Mouse (Mus musculus) heart, embryonic 11.5 days (tissue): Measurements from ENCODE around the gene Crb1. TPM values are rescaled to one million over a fixed set of nuclear protein-coding genes. Genes with fewer than 3 reads are reported as not detected.

ENCODE experiments used
- ATAC-seq: fragments of 200-750 bp; cut with Nextera tagmentation; replicated peaks from 2 replicates; pipeline ENCODE4 v1.8.0; 2017; ENCODE audit warnings: moderate library complexity; ENCODE audit not compliant: insufficient number of reproducible peaks, low FRiP score, low TSS enrichment
- H3K27ac ChIP-seq: fragments of 300-500 bp; sonication (generic); 2 replicates; pipeline ENCODE4 v1.5.1; 2014; ENCODE audit warnings: mild to moderate bottlenecking, low read depth, low read length
- H3K27me3 ChIP-seq: fragments of 300-500 bp; sonication (generic); 2 replicates; pipeline ENCODE4 v1.6.1; 2014; ENCODE audit warnings: mild to moderate bottlenecking, low read length, mixed read lengths; ENCODE audit not compliant: control insufficient read depth, insufficient read depth
- H3K36me3 ChIP-seq: fragments of 300-500 bp; sonication (generic); 2 replicates; pipeline ENCODE4 v1.6.1; 2014; ENCODE audit warnings: mild to moderate bottlenecking, low read length, moderate library complexity, mixed read lengths; ENCODE audit not compliant: control insufficient read depth, insufficient read depth
- H3K4me1 ChIP-seq: fragments of 300-500 bp; sonication (generic); 2 replicates; pipeline ENCODE4 v1.6.1; 2014; ENCODE audit warnings: low read length; ENCODE audit not compliant: control insufficient read depth, insufficient read depth
- H3K4me2 ChIP-seq: fragments of 300-500 bp; sonication (generic); 2 replicates; pipeline ENCODE4 v1.6.1; 2014; ENCODE audit warnings: mild to moderate bottlenecking, moderate library complexity
- H3K4me3 ChIP-seq: fragments of 300-500 bp; sonication (generic); 2 replicates; pipeline ENCODE4 v1.5.1; 2014; ENCODE audit warnings: low read depth, low read length
- H3K9ac ChIP-seq: fragments of 300-500 bp; sonication (generic); 2 replicates; pipeline ENCODE4 v1.6.1; 2014; ENCODE audit warnings: mild to moderate bottlenecking, low read depth, low read length, moderate library complexity
- H3K9me3 ChIP-seq: fragments of 300-500 bp; sonication (generic); replicated peaks from 2 replicates; pipeline ENCODE4 v1.6.1; 2016; ENCODE audit warnings: low read length; ENCODE audit not compliant: control insufficient read depth
- WGBS: fragments of 180-500 bp; shearing (Covaris S2); extraction: QIAGEN DNeasy Blood & Tissue Kit; methylation state at CpG from one replicate; pipeline ENCODE4 v1.1.7; 2014; ENCODE audit not compliant: insufficient replicate concordance; 5-methylcytosine and 5-hydroxymethylcytosine counted together
- polyA plus RNA-seq: library from polyadenylated mRNA; unstranded; fragments of >200 nt; fragmentation: Nextera tagmentation; extraction: Ambion mirVana; gene quantifications from 2 replicates; pipeline ENCODE4 v1.2.1, GENCODE M21; 2014

Gene Crb1
- polyA plus RNA-seq, 1 experiment from 2014 or later: 0.07 TPM

DNA sequence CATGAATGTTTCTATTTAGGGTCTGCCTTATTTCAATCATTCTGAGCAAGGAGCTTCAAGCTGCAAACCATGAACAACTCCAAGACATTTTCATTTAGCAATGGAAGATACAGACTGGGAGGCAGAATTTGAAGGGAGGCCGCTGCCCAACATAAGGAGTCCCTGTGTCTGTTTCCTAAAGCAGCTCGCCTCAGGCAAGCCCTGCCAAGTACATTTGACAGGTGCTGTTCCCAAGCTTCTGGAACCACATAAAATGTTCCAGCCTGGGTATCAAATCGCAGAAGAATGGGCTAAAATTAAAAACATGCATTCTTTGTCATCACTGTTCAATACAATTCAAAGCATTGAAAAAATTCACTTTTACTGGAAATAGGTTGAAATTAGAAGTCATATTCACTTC, 184.3 kb downstream of the Crb1 start:
- Histone ChIP-seq H3K36me3 (no peaks in the 10 kb centered on the region), H3K4me1 (peaks cover 8% of the 10 kb centered on the region; the same call in 1 of the 2 replicates), H3K27ac (no peak overlapping the region), H3K4me2 (no peak overlapping the region), H3K9me3 (no peaks in the 10 kb centered on the region), H3K4me3 (no peak overlapping the region), H3K27me3 (no peaks in the 10 kb centered on the region), H3K9ac (no peak overlapping the region)
- no peak for ATAC-seq
- 61% methylated on average over 3 of the region's 3 CpGs for WGBS

DNA sequence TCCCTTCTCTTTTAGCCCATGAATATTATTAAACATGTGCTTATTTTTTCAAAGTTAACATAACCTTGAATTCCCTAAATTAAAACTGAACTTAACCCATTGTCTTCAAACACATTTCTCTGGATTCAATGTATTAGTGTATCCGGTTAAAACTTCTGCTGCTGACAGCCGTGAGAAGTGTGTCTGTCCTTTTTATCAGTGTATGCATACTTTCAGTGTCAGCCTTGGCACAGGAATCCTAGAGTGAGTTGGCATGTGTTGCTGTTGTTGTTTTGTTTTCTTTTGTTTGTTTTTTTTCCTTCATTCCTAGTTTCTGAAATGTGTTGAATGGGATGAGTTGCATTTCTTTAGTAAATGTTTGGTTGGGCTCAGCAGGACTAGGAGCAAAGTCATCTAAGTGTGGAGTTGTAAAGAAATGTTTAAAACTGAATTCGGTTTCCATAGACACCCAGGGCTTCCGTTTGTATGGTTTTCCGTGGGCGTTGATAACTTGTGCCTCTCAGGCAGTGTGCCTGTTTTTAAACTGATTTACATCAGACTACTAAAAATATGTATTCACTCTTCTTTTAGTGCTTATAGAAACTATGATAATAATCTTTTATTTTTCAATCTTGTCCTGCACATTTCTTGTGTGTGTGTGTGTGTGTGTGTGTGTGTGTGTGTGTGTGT, 196.3 kb downstream of the Crb1 start:
- WGBS: 40% methylated on average over 6 of the region's 6 CpGs
- Histone ChIP-seq H3K4me3 (no peak overlapping the region), H3K4me1 (peaks cover 4% of the 10 kb centered on the region; the same call in 1 of the 2 replicates), H3K9me3 (no peaks in the 10 kb centered on the region), H3K4me2 (no peak overlapping the region), H3K27me3 (no peaks in the 10 kb centered on the region), H3K9ac (no peak overlapping the region), H3K27ac (no peak overlapping the region), H3K36me3 (no peaks in the 10 kb centered on the region)
- ATAC-seq: no peak

DNA sequence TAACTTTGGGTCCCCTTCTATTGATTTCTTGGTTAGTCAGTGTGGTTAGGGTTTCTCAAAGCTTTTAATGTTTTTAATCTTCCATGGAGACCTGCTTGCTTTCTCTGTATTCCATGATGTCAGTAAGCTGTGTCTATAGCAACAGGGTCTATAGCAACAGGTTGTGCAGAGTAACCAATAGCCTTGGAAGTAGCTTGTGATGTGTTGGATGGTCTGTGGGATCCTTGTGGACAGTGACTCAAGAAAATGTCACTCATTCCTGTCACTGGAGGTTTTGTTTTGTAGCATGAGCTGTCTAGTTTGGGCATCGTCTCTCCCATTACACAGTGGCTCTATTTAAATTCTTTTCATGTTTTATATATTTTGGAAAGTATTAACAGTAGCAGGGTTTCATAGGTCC, 197.2 kb downstream of the Crb1 start:
- WGBS: 85% methylated on average over 1 of the region's 1 CpGs
- no peak for ATAC-seq

DNA sequence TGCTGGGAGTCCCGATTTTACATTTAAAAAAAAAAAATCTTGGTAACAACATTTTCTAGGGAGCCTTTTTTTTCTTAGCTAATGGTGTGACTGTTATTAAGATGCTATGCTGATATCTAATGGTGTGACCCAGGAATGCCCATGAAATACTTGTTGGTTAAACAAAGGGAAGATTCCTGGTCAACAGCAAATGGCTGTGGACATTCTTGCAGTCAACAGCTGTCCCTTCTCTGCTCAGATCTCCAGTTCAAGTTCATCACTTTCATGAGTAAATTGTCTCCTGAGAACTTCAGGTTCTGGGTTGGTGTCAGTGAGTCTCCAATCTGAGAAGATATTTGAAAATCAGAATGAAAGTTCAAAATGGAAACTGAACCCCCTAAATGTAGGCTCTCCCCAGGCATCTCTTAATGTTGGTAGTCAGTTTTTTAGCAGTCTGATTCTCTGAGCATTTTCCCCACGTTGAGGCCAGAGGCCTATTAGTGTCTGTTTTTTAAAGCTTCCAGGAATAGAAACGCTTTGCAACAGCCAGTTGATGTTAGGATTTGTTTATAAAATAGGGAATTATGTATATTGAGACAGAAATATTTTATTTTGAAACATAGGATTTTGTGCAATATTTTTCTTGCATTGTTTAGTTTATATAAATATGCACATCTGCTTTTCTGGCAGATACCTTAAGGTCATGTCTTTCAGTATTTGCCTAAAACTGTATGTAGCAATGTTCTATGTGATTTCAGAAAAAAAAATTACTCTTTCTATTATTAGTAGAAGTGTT, 202.7 kb downstream of the Crb1 start:
- Histone ChIP-seq H3K27me3 (no peaks in the 10 kb centered on the region), H3K27ac (no peak overlapping the region), H3K9ac (no peak overlapping the region), H3K4me1 (no peaks in the 10 kb centered on the region), H3K4me3 (no peak overlapping the region), H3K4me2 (no peak overlapping the region), H3K9me3 (no peaks in the 10 kb centered on the region), H3K36me3 (no peaks in the 10 kb centered on the region)
- 74% methylated on average over 3 of the region's 3 CpGs for WGBS
- ATAC-seq: no peak

More for the DNA sequence above, 197.2 kb downstream of the Crb1 start:
- Histone ChIP-seq H3K27ac (no peak overlapping the region), H3K36me3 (no peaks in the 10 kb centered on the region), H3K4me2 (no peak overlapping the region), H3K9ac (no peak overlapping the region), H3K4me1 (peaks cover 4% of the 10 kb centered on the region; the same call in 1 of the 2 replicates), H3K4me3 (no peak overlapping the region), H3K27me3 (no peaks in the 10 kb centered on the region), H3K9me3 (no peaks in the 10 kb centered on the region)

DNA sequence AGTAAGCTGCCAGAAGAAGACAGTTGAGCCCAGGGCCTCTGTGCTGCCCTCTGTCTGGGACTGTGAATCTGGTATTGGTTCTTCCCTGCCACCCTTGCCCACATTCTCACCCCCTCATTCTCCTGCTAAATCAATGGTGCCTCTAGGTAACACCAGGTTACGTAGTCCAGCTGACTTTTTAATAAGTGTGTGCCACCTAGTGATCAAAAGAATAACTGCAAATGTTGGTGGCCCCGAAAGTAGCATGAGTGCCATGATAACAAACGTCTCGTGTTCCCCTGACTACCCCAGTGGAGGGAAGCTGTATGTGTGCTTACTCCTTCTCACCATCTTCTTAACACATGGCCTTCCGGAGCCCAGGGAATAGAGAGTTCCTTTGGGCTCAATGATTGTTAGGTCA, 214.1 kb downstream of the Crb1 start:
- Histone ChIP-seq H3K9me3 (no peaks in the 10 kb centered on the region), H3K27me3 (no peaks in the 10 kb centered on the region), H3K4me3 (no peak overlapping the region), H3K4me2 (no peak overlapping the region), H3K4me1 (no peaks in the 10 kb centered on the region), H3K9ac (no peak overlapping the region), H3K27ac (no peak overlapping the region), H3K36me3 (no peaks in the 10 kb centered on the region)
- 22% methylated on average over 5 of the region's 5 CpGs for WGBS
- ATAC-seq: no peak

DNA sequence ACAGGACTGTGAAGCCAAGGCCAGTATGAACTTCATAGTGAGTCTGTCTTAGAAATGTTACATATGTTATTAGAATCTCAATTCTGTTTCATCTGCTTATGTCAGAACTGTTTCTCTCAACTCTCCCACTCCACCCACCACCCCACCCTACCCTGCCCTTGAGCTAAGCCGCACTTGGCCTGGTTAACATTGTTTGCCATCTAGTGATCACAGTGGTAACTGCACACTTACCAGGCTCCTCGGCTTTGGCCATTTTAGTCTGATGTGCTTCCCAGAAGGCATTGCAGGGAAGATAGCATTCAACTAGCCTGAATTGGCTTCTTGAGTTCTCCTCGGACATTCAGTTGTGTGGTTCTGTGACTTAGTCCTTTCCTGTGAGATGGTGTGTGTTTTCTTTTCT, 215.3 kb downstream of the Crb1 start:
- H3K27ac ChIP-seq: no peak overlapping the region
- no peak; the same call in 1 of the 2 replicates for ATAC-seq
- H3K4me1 ChIP-seq: no peaks in the 10 kb centered on the region
- 49% methylated on average over 3 of the region's 3 CpGs for WGBS
- H3K4me2 ChIP-seq: no peak overlapping the region
- no peak overlapping the region for H3K4me3 ChIP-seq
- no peaks in the 10 kb centered on the region for H3K36me3 ChIP-seq
- no peaks in the 10 kb centered on the region for H3K9me3 ChIP-seq
- H3K27me3 ChIP-seq: no peaks in the 10 kb centered on the region
- no peak overlapping the region for H3K9ac ChIP-seq

DNA sequence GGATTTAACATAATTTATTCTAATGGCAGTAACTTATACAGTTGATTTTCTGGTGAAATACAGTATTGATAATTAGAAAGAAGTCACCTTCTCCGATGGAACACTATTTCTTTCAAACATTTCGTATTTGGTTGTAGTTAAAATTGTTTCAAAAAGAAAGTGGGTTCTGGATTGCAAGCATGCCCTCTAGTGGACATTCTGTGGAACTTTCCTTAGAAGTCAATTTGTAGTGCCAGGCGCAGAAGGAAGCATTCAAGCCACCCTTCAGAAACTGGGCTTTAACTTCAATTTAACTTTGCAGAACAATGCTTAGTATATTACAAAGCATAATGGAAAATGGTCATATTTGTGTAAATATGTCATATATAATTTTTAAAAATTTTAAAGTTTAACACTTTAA, 220.5 kb downstream of the Crb1 start:
- 27% methylated on average over 3 of the region's 3 CpGs for WGBS
- ATAC-seq: no peak

DNA sequence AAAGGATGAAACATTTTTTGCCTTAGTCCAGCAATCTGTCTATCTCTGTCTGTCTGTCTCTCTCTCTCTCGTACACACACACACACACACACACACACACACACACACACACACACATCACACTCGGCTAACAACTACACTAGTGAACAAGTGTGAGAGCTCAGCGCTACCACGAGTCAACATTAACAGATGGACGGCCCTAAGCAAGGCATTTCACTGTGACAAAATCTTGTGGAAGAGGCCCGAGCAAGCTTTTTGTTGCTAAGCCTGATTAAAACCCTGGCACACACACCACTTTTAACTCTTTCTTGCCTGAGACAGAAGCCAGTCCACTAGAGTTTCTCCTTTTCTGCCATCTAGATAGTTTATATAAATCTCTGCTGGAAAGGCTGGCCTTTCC, 223.4 kb downstream of the Crb1 start:
- no peak for ATAC-seq
- 55% methylated on average over 6 of the region's 6 CpGs for WGBS
- Histone ChIP-seq H3K9me3 (no peaks in the 10 kb centered on the region), H3K4me3 (no peak overlapping the region), H3K36me3 (no peaks in the 10 kb centered on the region), H3K4me1 (no peaks in the 10 kb centered on the region), H3K9ac (no peak overlapping the region), H3K27me3 (no peaks in the 10 kb centered on the region), H3K4me2 (no peak overlapping the region), H3K27ac (no peak overlapping the region)

More for the DNA sequence above, 220.5 kb downstream of the Crb1 start:
- H3K36me3 ChIP-seq: no peaks in the 10 kb centered on the region
- H3K27ac ChIP-seq: no peak overlapping the region
- no peaks in the 10 kb centered on the region for H3K4me1 ChIP-seq
- no peak overlapping the region for H3K4me2 ChIP-seq
- H3K27me3 ChIP-seq: no peaks in the 10 kb centered on the region
- no peaks in the 10 kb centered on the region for H3K9me3 ChIP-seq
- H3K4me3 ChIP-seq: no peak overlapping the region
- no peak overlapping the region for H3K9ac ChIP-seq
